Mouse (Mus musculus): ENCODE measurements at regions not wholly inside any gene's neighbourhood (a gene's known extent, or its start where the extent isn't known, plus 50 kb on each side); places are given as distances from the start of the nearest gene placed in this dataset.
A peak's percentile ranks its signal among the peaks of the same experiment; 100 is the strongest.

- no peak for ATAC-seq (ENCODE audit: low FRiP score, low read depth)
- no peak overlapping the region for H3K4me3 ChIP-seq
- no peaks in the 10 kb centered on the region for H3K9me3 ChIP-seq
- no peaks in the 10 kb centered on the region for H3K27me3 ChIP-seq
- no peak overlapping the region for H3K27ac ChIP-seq (replicated peaks)
- 73% methylated on average over 5 of the region's 5 CpGs for WGBS
- H3K4me1 ChIP-seq, result peaks cover 8% of the 10 kb centered on the region
- no peak overlapping the region for H3K4me2 ChIP-seq (replicated peaks)
- H3K9ac ChIP-seq (replicated peaks), result no peak overlapping the region
- H3K36me3 ChIP-seq, result no peaks in the 10 kb centered on the region
These were observed 100.4 kb downstream of the Zfp326 start for GRCm38 (mm10) chr5:105976746-105977145.

- ATAC-seq (ENCODE audit: low FRiP score, low read depth), result no peak
- Histone ChIP-seq H3K4me2 (replicated peaks) (peak overlapping the region; percentile 51), H3K9ac (replicated peaks) (peak overlapping the region; percentile 28; the same call in 1 of the 2 replicates), H3K4me3 (peak overlapping the region; percentile 27), H3K36me3 (no peaks in the 10 kb centered on the region), H3K27me3 (no peaks in the 10 kb centered on the region), H3K27ac (replicated peaks) (peak overlapping the region; percentile 64), H3K4me1 (peaks cover 8% of the 10 kb centered on the region), H3K9me3 (no peaks in the 10 kb centered on the region)
- 32% methylated on average over 5 of the region's 5 CpGs for WGBS
These were observed 99.7 kb downstream of the Zfp326 start for GRCm38 (mm10) chr5:105976076-105976475.

- H3K36me3 ChIP-seq, result no peaks in the 10 kb centered on the region
- H3K27ac ChIP-seq (replicated peaks), result peak overlapping the region; percentile 64
- WGBS, result 22% methylated on average over 20 of the region's 21 CpGs
- H3K4me3 ChIP-seq, result peak overlapping the region; percentile 27
- ATAC-seq (ENCODE audit: low FRiP score, low read depth), result peak; percentile 55
- H3K27me3 ChIP-seq, result no peaks in the 10 kb centered on the region
- no peaks in the 10 kb centered on the region for H3K9me3 ChIP-seq
- peak overlapping the region; percentile 51 for H3K4me2 ChIP-seq (replicated peaks)
- H3K4me1 ChIP-seq, result peaks cover 8% of the 10 kb centered on the region
- H3K9ac ChIP-seq (replicated peaks), result peak overlapping the region; percentile 28; the same call in 1 of the 2 replicates
These were observed 99.1 kb downstream of the Zfp326 start for GRCm38 (mm10) chr5:105975275-105976011.

GRCm38 (mm10) chr5:105974576-105975177 is 98.3 kb downstream of the Zfp326 start:
- ATAC-seq (ENCODE audit: low FRiP score, low read depth), result peak; percentile 83
- Histone ChIP-seq H3K4me1 (peaks cover 8% of the 10 kb centered on the region), H3K4me3 (no peak overlapping the region), H3K27me3 (no peaks in the 10 kb centered on the region), H3K9me3 (no peaks in the 10 kb centered on the region), H3K36me3 (no peaks in the 10 kb centered on the region), H3K27ac (replicated peaks) (peak overlapping the region; percentile 54), H3K9ac (replicated peaks) (no peak overlapping the region), H3K4me2 (replicated peaks) (no peak overlapping the region)
- WGBS, result 49% methylated on average over 18 of the region's 18 CpGs

Data from midbrain, embryonic 12.5 days (tissue).